Mouse (Mus musculus) CH12.LX (cell line): ENCODE data around the gene Ank3.

Experiments used
- CHD1 ChIP-seq: IDR thresholded peaks from 2 replicates; pipeline ENCODE4 v1.6.1; 2012; ENCODE audit warnings: low read depth, low read length, improper control_type of control experiment, inconsistent platforms
- CTCF ChIP-seq, 2 experiments: IDR thresholded peaks in 1 of 2; conservative IDR thresholded peaks in 1 of 2; 2 replicates each; pipeline ENCODE4 v1.5.1; 2011 to 2012; ENCODE audit warnings: low read depth in 2 of 2, low read length in 2 of 2, improper control_type of control experiment in 1 of 2, inconsistent platforms in 1 of 2, mild to moderate bottlenecking in 1 of 2, moderate library complexity in 1 of 2
- ELF1 ChIP-seq: IDR thresholded peaks from 2 replicates; pipeline ENCODE4 v1.6.1; 2014; ENCODE audit warnings: low read depth, mild to moderate bottlenecking, inconsistent platforms, low read length, improper control_type of control experiment
- MEF2A ChIP-seq: IDR thresholded peaks from 2 replicates; pipeline ENCODE4 v1.6.1; 2014; ENCODE audit warnings: low read depth, mild to moderate bottlenecking, inconsistent platforms, low read length, improper control_type of control experiment, borderline replicate concordance
- POLR2A ChIP-seq: IDR thresholded peaks from 2 replicates; pipeline ENCODE4 v1.6.1; 2011; ENCODE audit warnings: low read depth, mild to moderate bottlenecking, improper control_type of control experiment, low read length
- SIN3A ChIP-seq: IDR thresholded peaks from 2 replicates; pipeline ENCODE4 v1.6.1; 2012; ENCODE audit warnings: low read length, improper control_type of control experiment, inconsistent platforms
- ZKSCAN1 ChIP-seq: IDR thresholded peaks from 2 replicates; pipeline ENCODE4 v1.6.1; 2012; ENCODE audit warnings: low read depth, inconsistent platforms, low read length, improper control_type of control experiment, borderline replicate concordance
- ZMIZ1 ChIP-seq: IDR thresholded peaks from 2 replicates; pipeline ENCODE4 v1.6.1; 2012; ENCODE audit warnings: low read depth, mild to moderate bottlenecking, inconsistent platforms, low read length, improper control_type of control experiment

GRCm38 (mm10) chr10:69446566-69446965, 48.0 kb downstream of the Ank3 start:
- TF ChIP-seq CHD1 (no peak), MEF2A (no peak), CTCF (conservative IDR thresholded peaks at IDR 0.05 in 1 of 2, IDR thresholded peaks at IDR 0.05 in 1 of 2; ENCODE audit: low read depth in 2 of 2, low read length in 2 of 2) (no peak), POLR2A (no peak), SIN3A (no peak), ELF1 (no peak), ZKSCAN1 (no peak), ZMIZ1 (no peak)
